Mouse (Mus musculus) right cerebral cortex, postnatal 4 days (tissue): Measurements from ENCODE around the gene Rbm44.
A peak's percentile ranks its signal among the peaks of the same experiment; 100 is the strongest.

Source experiments
- DNase-seq: peaks from one replicate; pipeline ENCODE4 v3.0.0-alpha.2; 2022

The Rbm44 gene

GRCm38 (mm10) chr1:91144813-91145212, at the start of gene Rbm44:
Rbm44 (plus strand) TSS chr1:91145089.
- DNase-seq = no peak

- DNase-seq = no peak
These were observed 49.6 kb upstream of the Rbm44 start for GRCm38 (mm10) chr1:91095258-91095657.

GRCm38 (mm10) chr1:91095853-91096252, 49.0 kb upstream of the Rbm44 start:
- no peak for DNase-seq

GRCm38 (mm10) chr1:91096490-91096889, 48.4 kb upstream of the Rbm44 start:
- no peak for DNase-seq

GRCm38 (mm10) chr1:91097283-91097834, 47.5 kb upstream of the Rbm44 start:
- DNase-seq = no peak

- peak; percentile 73 for DNase-seq
These were observed 46.0 kb upstream of the Rbm44 start for GRCm38 (mm10) chr1:91098887-91099286.

- DNase-seq = no peak
These were observed 43.0 kb upstream of the Rbm44 start for GRCm38 (mm10) chr1:91101709-91102440.

GRCm38 (mm10) chr1:91103366-91103983, 41.4 kb upstream of the Rbm44 start:
- no peak for DNase-seq

- DNase-seq = no peak
These were observed 37.3 kb upstream of the Rbm44 start for GRCm38 (mm10) chr1:91107548-91107947.

- DNase-seq = no peak
These were observed 35.6 kb upstream of the Rbm44 start for GRCm38 (mm10) chr1:91109302-91109701.

- no peak for DNase-seq
These were observed 32.7 kb upstream of the Rbm44 start for GRCm38 (mm10) chr1:91112171-91112570.

GRCm38 (mm10) chr1:91112606-91113005, 32.3 kb upstream of the Rbm44 start:
- DNase-seq = no peak

GRCm38 (mm10) chr1:91122121-91122520, 22.8 kb upstream of the Rbm44 start:
- no peak for DNase-seq

GRCm38 (mm10) chr1:91123004-91123403, 21.9 kb upstream of the Rbm44 start:
- DNase-seq = no peak

- no peak for DNase-seq
These were observed 21.4 kb upstream of the Rbm44 start for GRCm38 (mm10) chr1:91123466-91123865.

GRCm38 (mm10) chr1:91128849-91129248, 16.0 kb upstream of the Rbm44 start:
- no peak for DNase-seq

- DNase-seq = no peak
These were observed 7.9 kb upstream of the Rbm44 start for GRCm38 (mm10) chr1:91137036-91137435.

- DNase-seq = no peak
These were observed 6.6 kb downstream of the Rbm44 start for GRCm38 (mm10) chr1:91151509-91151908.

- no peak for DNase-seq
These were observed 21.9 kb downstream of the Rbm44 start for GRCm38 (mm10) chr1:91166798-91167197.

GRCm38 (mm10) chr1:91169157-91169556, 24.3 kb downstream of the Rbm44 start:
- DNase-seq = no peak

- DNase-seq = no peak
These were observed 29.9 kb downstream of the Rbm44 start for GRCm38 (mm10) chr1:91174796-91175195.

- no peak for DNase-seq
These were observed 31.1 kb downstream of the Rbm44 start for GRCm38 (mm10) chr1:91176026-91176425.

GRCm38 (mm10) chr1:91176871-91177270, 32.0 kb downstream of the Rbm44 start:
- no peak for DNase-seq

GRCm38 (mm10) chr1:91179086-91179485, 34.2 kb downstream of the Rbm44 start:
- DNase-seq = peak; percentile 72
